26 mouse cellular contexts compared by ENCODE assay signal in genomic region chr1:179715786-179716185, GRCm38 (mm10). TPM values are rescaled to one million over a fixed set of nuclear protein-coding genes. Genes with fewer than 3 reads are reported as not detected.
DNase-seq lines count a peak whose midpoint lies in the region; ATAC-seq and TF ChIP-seq lines count a peak whose summit lies in the region.
"Had no signal": no experiment of that assay in that cellular context is flagged by ENCODE, and none has a peak within 500 bp of the region (broad histone marks: within the 10 kb centered on the region; RNA-seq: fewer than 3 reads in every experiment).

No protein-coding gene starts in this region.

- H3K4me2 ChIP-seq in liver, embryonic 13.5 days, result no peak overlapping the region
- H3K4me2 ChIP-seq: forebrain, embryonic 13.5 days; hindbrain, embryonic 13.5 days; midbrain, embryonic 12.5 days; neural tube, embryonic 12.5 days had no signal

- H3K36me3 ChIP-seq in G1E (replicated peaks), result no peaks in the 10 kb centered on the region
- H3K36me3 ChIP-seq in liver, embryonic 13.5 days, result no peaks in the 10 kb centered on the region
- H3K36me3 ChIP-seq: embryonic facial prominence, embryonic 10.5 days; heart, embryonic 10.5 days; hindbrain, embryonic 13.5 days; midbrain, embryonic 12.5 days; neural tube, embryonic 12.5 days had no signal

- TF ChIP-seq CTCF in G1E (IDR thresholded peaks at IDR 0.05; ENCODE audit: low read depth, low read length), result no peak

- 34% methylated on average over 4 of the region's 4 CpGs for WGBS in liver, embryonic 13.5 days (ENCODE audit: insufficient replicate concordance)

- peaks cover 10% of the 10 kb centered on the region for H3K9me3 ChIP-seq in G1E (replicated peaks)
- H3K9me3 ChIP-seq in liver, embryonic 13.5 days (replicated peaks), result peaks cover 4% of the 10 kb centered on the region; the same call in 1 of the 2 replicates
- H3K9me3 ChIP-seq: embryonic facial prominence, embryonic 10.5 days; heart, embryonic 10.5 days had no signal

- no peaks in the 10 kb centered on the region; the same call in 1 of the 2 replicates for H3K27me3 ChIP-seq in G1E (ENCODE audit: insufficient read depth, low read length)
- no peaks in the 10 kb centered on the region for H3K27me3 ChIP-seq in liver, embryonic 13.5 days
- H3K27me3 ChIP-seq: forebrain, embryonic 13.5 days; hindbrain, embryonic 13.5 days; midbrain, embryonic 12.5 days; neural tube, embryonic 12.5 days had no signal

- H3K4me3 ChIP-seq in G1E (ENCODE audit: low read depth, low read length), result no peak overlapping the region; the same call in 1 of the 2 replicates
- no peak overlapping the region for H3K4me3 ChIP-seq in liver, embryonic 13.5 days (replicated peaks)
- H3K4me3 ChIP-seq: embryonic facial prominence, embryonic 10.5 days; forebrain, embryonic 13.5 days; heart, embryonic 10.5 days; hindbrain, embryonic 13.5 days; midbrain, embryonic 12.5 days; neural tube, embryonic 12.5 days had no signal

- H3K4me1 ChIP-seq in G1E (ENCODE audit: insufficient read depth, low read depth, low read length), result peaks cover 51% of the 10 kb centered on the region
- peaks cover 12% of the 10 kb centered on the region for H3K4me1 ChIP-seq in liver, embryonic 13.5 days (replicated peaks)
- H3K4me1 ChIP-seq: embryonic facial prominence, embryonic 10.5 days; forebrain, embryonic 13.5 days; heart, embryonic 10.5 days; hindbrain, embryonic 13.5 days; midbrain, embryonic 12.5 days; neural tube, embryonic 12.5 days had no signal

- no peak overlapping the region for H3K9ac ChIP-seq in liver, embryonic 13.5 days
- H3K9ac ChIP-seq: forebrain, embryonic 13.5 days; hindbrain, embryonic 13.5 days; midbrain, embryonic 12.5 days; neural tube, embryonic 12.5 days had no signal

- H3K27ac ChIP-seq in liver, embryonic 13.5 days, result peak overlapping the region; percentile 53; the same call in 1 of the 2 replicates
- H3K27ac ChIP-seq: embryonic facial prominence, embryonic 10.5 days; forebrain, embryonic 13.5 days; heart, embryonic 10.5 days; hindbrain, embryonic 13.5 days; macrophage; midbrain, embryonic 12.5 days; neural tube, embryonic 12.5 days had no signal

- peak; percentile 93 for ATAC-seq in G1E (ENCODE audit: extremely low read depth, insufficient number of reproducible peaks, low FRiP score, poor library complexity, severe bottlenecking)
- peak; percentile 96 for ATAC-seq in liver, embryonic 13.5 days (ENCODE audit: low read depth)
- ATAC-seq: forebrain, embryonic 13.5 days; inflammation-experienced regulatory T-cells, adult 6 months had no signal

- intact Hi-C loops in left cerebral cortex, postnatal 36 days (cut with DNase I), result no loop called here

- peak; percentile 66 for DNase-seq in 416B (ENCODE audit: low read depth)
- DNase-seq in G1E (ENCODE audit: low spot score), result peak; percentile 63
- peak; percentile 45 for DNase-seq in c-Kit-positive CD71-positive TER-119-positive erythroid progenitor cells, embryonic 14.5 days (ENCODE audit: low spot score)
- DNase-seq in liver, embryonic 13.5 days, result peak; percentile 39
- DNase-seq in kidney, postnatal 14 days, result no peak
- DNase-seq in kidney, postnatal 4 days, result no peak
- no peak for DNase-seq in left cerebral cortex, postnatal 36 days (ENCODE audit: low spot score in 2 of 2)
- no peak for DNase-seq in B cell, adult 2 months
- DNase-seq: adrenal gland, adult 8-10 months; cerebellum, adult 11-12 months; cerebellum, postnatal 25 days; gastrocnemius, postnatal 36 days; heart, postnatal 10 days; kidney, adult 2 months; kidney, postnatal 10 days; right cerebral cortex, adult 18-20 months had no signal

RNA-seq across cellular contexts. Expression of gene Kif28, which starts 29.3 kb away (rescaled TPM):
- total RNA-seq in G1E (2014; fragmentation: Nextera tagmentation), result not detected in 2 replicates
- 0.05 TPM in 1 of 2 replicates, not detected in the other for total RNA-seq in G1E (2017)
- 0.01 TPM in 1 of 2 replicates, not detected in the other for polyA plus RNA-seq in G1E (2012)
- polyA plus RNA-seq in liver, embryonic 13.5 days (2015; fragmentation: Nextera tagmentation; extraction: Ambion mirVana), result not detected in 2 replicates
- under 1 TPM in 1 of 2 experiments, not detected in 1; 0.25 TPM for total RNA-seq in left cerebral cortex, postnatal 36 days (2021)
- polyA plus RNA-seq: forebrain, embryonic 13.5 days; hindbrain, embryonic 13.5 days; inflammation-experienced regulatory T-cells, adult 6 months; kidney, adult 2 months; lung, embryonic 16.5 days; macrophage; midbrain, embryonic 12.5 days; stomach, embryonic 14.5 days had no signal

RNA-seq across cellular contexts. Expression of gene Sccpdh, which starts 47.8 kb away (rescaled TPM):
- total RNA-seq in G1E (2014; fragmentation: Nextera tagmentation) (72.8 and 72.9 TPM in 2 replicates), G1E (2017) (110 and 127 TPM in 2 replicates)
- polyA plus RNA-seq in G1E (2012), result 11.9 and 12.3 TPM in 2 replicates
- 11.4 and 13.0 TPM in 2 replicates for polyA plus RNA-seq in liver, embryonic 13.5 days (2015; fragmentation: Nextera tagmentation; extraction: Ambion mirVana)
- 10 to 100 TPM; 54.5 to 63.2 TPM for total RNA-seq in left cerebral cortex, postnatal 36 days (2021)

Comparison
In these comparisons a context has a peak if more than half of its experiments do, and no peak if none do; other contexts are left out.
1. DNase-seq: peak in 416B (single experiment), G1E (single experiment), c-Kit-positive CD71-positive TER-119-positive erythroid progenitor cells, embryonic 14.5 days (single experiment) and liver, embryonic 13.5 days (single experiment); none in kidney, postnatal 14 days (single experiment), kidney, postnatal 4 days (0 of 2), left cerebral cortex, postnatal 36 days (0 of 2) and B cell, adult 2 months (0 of 2).